Mouse (Mus musculus) G1E (cell line): ENCODE measurements around the gene Actn3.

ENCODE experiments used
- CTCF ChIP-seq: IDR thresholded peaks from 2 replicates; pipeline ENCODE4 v1.5.1; 2012; ENCODE audit warnings: low read depth, low read length, inconsistent platforms, mixed read lengths
- GATA1 ChIP-seq: IDR thresholded peaks from 2 replicates; pipeline ENCODE4 v1.6.1; 2012; ENCODE audit warnings: borderline replicate concordance, low read length, inconsistent platforms, mixed read lengths
- TAL1 ChIP-seq: conservative IDR thresholded peaks from 2 replicates; pipeline ENCODE4 v1.6.1; 2012; ENCODE audit warnings: low read depth, low read length, inconsistent platforms, mixed read lengths

- TF ChIP-seq CTCF: no peak
- no peak for TF ChIP-seq GATA1
- no peak for TF ChIP-seq TAL1
Measured at GRCm38 (mm10) chr19:4828444-4829114, 49.1 kb downstream of the Actn3 start.
